8 mouse cellular contexts compared by ENCODE assay signal in the genomic region with DNA sequence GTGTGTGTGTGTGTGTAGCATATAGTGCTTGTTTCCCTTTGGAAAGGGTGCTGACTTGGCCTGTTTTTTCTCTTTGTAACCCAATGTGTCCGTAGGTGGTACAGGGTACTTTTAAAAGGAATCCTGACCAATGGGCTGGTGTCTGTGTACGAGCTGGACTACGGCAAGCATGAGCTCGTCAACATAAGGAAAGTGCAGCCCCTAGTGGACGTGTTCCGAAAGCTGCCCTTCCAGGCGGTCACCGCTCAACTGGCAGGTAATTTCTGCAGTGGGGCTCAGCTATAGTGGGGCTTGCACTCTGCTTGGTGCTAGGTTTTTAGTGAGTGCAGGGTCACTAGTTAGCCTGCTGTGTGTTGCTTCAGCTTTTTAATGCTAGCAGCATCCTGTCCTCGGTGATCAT. TPM values are rescaled to one million over a fixed set of nuclear protein-coding genes. Genes with fewer than 3 reads are reported as not detected.
DNase-seq lines count a peak whose midpoint lies in the region.

No protein-coding gene starts in this region.

- peak; percentile 72 to 79 for DNase-seq in cerebellum, postnatal 14 days
- DNase-seq in cerebellum, adult 9-10 months = no peak
- peak; percentile 24 for DNase-seq in left cerebral cortex, postnatal 14 days (ENCODE audit: low spot score in 2 of 2)
- no peak for DNase-seq in left cerebral cortex, postnatal 36 days (ENCODE audit: low spot score in 2 of 2)
- DNase-seq in embryo, embryonic 11 days = peak; percentile 72
- peak; percentile 57 for DNase-seq in lung, postnatal 14 days
- no peak for DNase-seq in urinary bladder, postnatal 25 days (ENCODE audit: low spot score)
- DNase-seq in spleen, adult 18-20 months = no peak

- intact Hi-C loops in left cerebral cortex, postnatal 14 days (cut with DNase I) = no loop called here
- intact Hi-C loops in left cerebral cortex, postnatal 36 days (cut with DNase I) = no loop called here

RNA-seq across cellular contexts. Expression of a gene that starts 9.2 kb away (rescaled TPM):
- 10 to 100 TPM; 23.6 to 25.1 TPM for total RNA-seq in left cerebral cortex, postnatal 14 days (2021)
- total RNA-seq in left cerebral cortex, postnatal 36 days (2021) = 10 to 100 TPM; 43.6 to 49.5 TPM

Comparison
In these comparisons a context has a peak if more than half of its experiments do, and no peak if none do; other contexts are left out.
1. DNase-seq: peak in cerebellum, postnatal 14 days (2 of 2), left cerebral cortex, postnatal 14 days (2 of 2), embryo, embryonic 11 days (single experiment) and lung, postnatal 14 days (single experiment); none in cerebellum, adult 9-10 months (single experiment), left cerebral cortex, postnatal 36 days (0 of 2), urinary bladder, postnatal 25 days (single experiment) and spleen, adult 18-20 months (0 of 2).